Mouse (Mus musculus): ENCODE results near the gene Gnas. TPM values are rescaled to one million over a fixed set of nuclear protein-coding genes. Genes with fewer than 3 reads are reported as not detected.

The Gnas gene
- polyA plus RNA-seq (2017; shearing (Covaris generic)) = 100 to 1,000 TPM; 724 to 791 TPM

DNA sequence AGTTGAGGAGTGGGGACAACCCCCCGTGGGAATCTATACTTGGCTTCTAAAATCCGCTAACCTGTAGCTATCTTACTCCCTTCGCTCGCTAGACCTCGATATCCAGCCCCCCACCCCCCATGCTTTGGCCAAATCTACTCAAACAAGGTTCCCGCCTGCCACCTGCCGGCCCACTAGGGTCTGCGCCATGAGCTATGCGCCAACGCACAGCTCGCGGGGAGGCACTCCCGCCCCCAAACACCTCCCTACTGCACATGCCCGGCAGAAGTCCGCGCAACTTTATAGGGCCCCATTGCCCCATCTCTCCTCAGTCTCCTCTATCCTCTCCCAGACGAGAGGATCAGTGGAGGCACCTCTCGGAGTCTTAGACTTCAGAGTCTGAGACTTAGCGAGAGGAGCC, at the start of gene Gnas:
TSS of gene Gnas (plus strand) at position 310 of the 400 bp plus-strand sequence.

DNA sequence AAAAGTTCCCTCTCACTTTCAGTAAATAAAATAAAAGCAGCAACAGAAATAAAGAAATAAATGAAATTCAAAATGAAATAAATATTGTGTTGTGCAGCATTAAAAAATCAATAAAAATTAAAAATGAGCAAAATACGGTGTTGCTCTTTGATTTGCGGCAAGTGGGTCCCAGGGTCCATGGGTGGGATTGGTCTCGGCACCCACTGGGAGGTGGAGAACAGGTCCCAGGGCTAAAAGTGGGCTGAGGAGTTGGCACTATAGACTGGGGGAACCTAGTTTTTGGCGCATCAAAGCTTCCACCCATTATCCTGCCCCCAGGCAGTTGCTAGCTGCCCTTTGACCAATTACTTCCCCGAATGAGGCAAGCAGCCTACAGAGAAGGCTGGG, 62.5 kb downstream of the Gnas start, which contains the start of gene Gm20721:
TSS of gene Gm20721 (minus strand) at position 101 of the 387 bp plus-strand sequence.

Other genes with a start within 250 kb of the Gnas start
- gene Stx16, start 208.0 kb upstream of the Gnas start, polyA plus RNA-seq (2017; shearing (Covaris generic)) = 10 to 100 TPM; 18.6 to 22.3 TPM
- 100 to 1,000 TPM; 124 to 136 TPM for gene Npepl1, start 174.0 kb upstream of the Gnas start, polyA plus RNA-seq (2017; shearing (Covaris generic))
- 1 to 10 TPM; 4.0 to 7.2 TPM for gene Gm20721, start 62.4 kb downstream of the Gnas start, polyA plus RNA-seq (2017; shearing (Covaris generic))
- 10 to 100 TPM; 64.7 to 75.5 TPM for gene Nelfcd, start 131.5 kb downstream of the Gnas start, polyA plus RNA-seq (2017; shearing (Covaris generic))
- gene Ctsz, start 154.7 kb downstream of the Gnas start, polyA plus RNA-seq (2017; shearing (Covaris generic)) = 100 to 1,000 TPM in 1 of 2 experiments, 10 to 100 TPM in 1; 70.3 to 108 TPM
- not detected for gene Tubb1, start 166.4 kb downstream of the Gnas start, polyA plus RNA-seq (2017; shearing (Covaris generic))
- gene Atp5e, start 179.8 kb downstream of the Gnas start, polyA plus RNA-seq (2017; shearing (Covaris generic)) = 100 to 1,000 TPM; 367 to 390 TPM
- gene Prelid3b, start 188.8 kb downstream of the Gnas start, polyA plus RNA-seq (2017; shearing (Covaris generic)) = 10 to 100 TPM; 77.1 to 77.7 TPM